Mouse (Mus musculus) midbrain, postnatal 0 days (tissue): Measurements from ENCODE around the gene Cntnap2. TPM values are rescaled to one million over a fixed set of nuclear protein-coding genes. Genes with fewer than 3 reads are reported as not detected.

ENCODE experiments used
- ATAC-seq: fragments of 200-750 bp; cut with Nextera tagmentation; 2 replicates; pipeline ENCODE4 v1.8.0; 2017; ENCODE audit warnings: moderate number of reproducible peaks, mild to moderate bottlenecking, moderate TSS enrichment, moderate library complexity; ENCODE audit not compliant: low FRiP score
- DNase-seq: peaks from one replicate; pipeline ENCODE4 v3.0.0-alpha.2; 2015; ENCODE audit warnings: low spot score
- H3K27ac ChIP-seq: fragments of 300-500 bp; sonication (generic); 2 replicates; pipeline ENCODE4 v1.5.1; 2014; ENCODE audit warnings: low read depth, mild to moderate bottlenecking, low read length, mixed read lengths
- H3K27me3 ChIP-seq: fragments of 300-500 bp; sonication (generic); 2 replicates; pipeline ENCODE4 v1.6.1; 2014; ENCODE audit warnings: low read length, control low read depth, mixed read lengths; ENCODE audit not compliant: insufficient read depth
- H3K36me3 ChIP-seq: fragments of 300-500 bp; sonication (generic); 2 replicates; pipeline ENCODE4 v1.6.1; 2014; ENCODE audit warnings: low read length, control low read depth, mixed read lengths; ENCODE audit not compliant: insufficient read depth
- H3K4me1 ChIP-seq: fragments of 300-500 bp; sonication (generic); 2 replicates; pipeline ENCODE4 v1.6.1; 2014; ENCODE audit warnings: mild to moderate bottlenecking, control low read depth, antibody characterized with exemption, low read length, mixed read lengths; ENCODE audit not compliant: insufficient read depth
- H3K4me2 ChIP-seq: fragments of 300-500 bp; sonication (generic); 2 replicates; pipeline ENCODE4 v1.6.1; 2014; ENCODE audit warnings: low read depth, mild to moderate bottlenecking, low read length, mixed read lengths; ENCODE audit not compliant: poor library complexity, severe bottlenecking
- H3K4me3 ChIP-seq: fragments of 300-500 bp; sonication (generic); 2 replicates; pipeline ENCODE4 v1.5.1; 2014; ENCODE audit warnings: low read depth, mild to moderate bottlenecking, low read length, moderate library complexity
- H3K9ac ChIP-seq: fragments of 300-500 bp; sonication (generic); replicated peaks from 2 replicates; pipeline ENCODE4 v1.6.1; 2014; ENCODE audit warnings: mild to moderate bottlenecking, low read length, moderate library complexity, mixed read lengths; ENCODE audit not compliant: poor library complexity, severe bottlenecking
- H3K9me3 ChIP-seq: fragments of 300-500 bp; sonication (generic); 2 replicates; pipeline ENCODE4 v1.6.1; 2016; ENCODE audit warnings: low read length, control low read depth
- CTCF ChIP-seq: IDR thresholded peaks from 2 replicates; pipeline ENCODE4 v1.5.1; 2016; ENCODE audit warnings: antibody characterized with exemption, mild to moderate bottlenecking
- WGBS: fragments of 180-500 bp; shearing (Covaris S2); extraction: QIAGEN DNeasy Blood & Tissue Kit; methylation state at CpG from one replicate; pipeline ENCODE4 v1.1.7; 2014; 5-methylcytosine and 5-hydroxymethylcytosine counted together
- polyA plus RNA-seq: library from polyadenylated mRNA; unstranded; fragments of >200 nt; fragmentation: Nextera tagmentation; extraction: Ambion mirVana; gene quantifications from 2 replicates; pipeline ENCODE4 v1.2.1, GENCODE M21; 2015
- total RNA-seq: library from RNA; depleted of rRNA; stranded (reverse); fragments of >200 nt; gene quantifications from 2 replicates; pipeline ENCODE4 v1.2.3, GENCODE M21; 2014

Gene Cntnap2
- total and polyA plus RNA-seq, 2 experiments from 2014 or later, result 51.1 to 106 TPM

- Histone ChIP-seq H3K4me3 (no peak overlapping the region), H3K9ac (no peak overlapping the region), H3K27ac (no peak overlapping the region), H3K4me1 (no peaks in the 10 kb centered on the region), H3K36me3 (no peaks in the 10 kb centered on the region), H3K9me3 (no peaks in the 10 kb centered on the region), H3K27me3 (no peaks in the 10 kb centered on the region), H3K4me2 (no peak overlapping the region)
- no peak for TF ChIP-seq CTCF
- no peak for DNase-seq
- WGBS, result 90% methylated on average over 3 of the region's 3 CpGs
- ATAC-seq, result no peak
These were observed 1646.8 kb downstream of the Cntnap2 start for GRCm38 (mm10) chr6:46705926-46706325.

DNA sequence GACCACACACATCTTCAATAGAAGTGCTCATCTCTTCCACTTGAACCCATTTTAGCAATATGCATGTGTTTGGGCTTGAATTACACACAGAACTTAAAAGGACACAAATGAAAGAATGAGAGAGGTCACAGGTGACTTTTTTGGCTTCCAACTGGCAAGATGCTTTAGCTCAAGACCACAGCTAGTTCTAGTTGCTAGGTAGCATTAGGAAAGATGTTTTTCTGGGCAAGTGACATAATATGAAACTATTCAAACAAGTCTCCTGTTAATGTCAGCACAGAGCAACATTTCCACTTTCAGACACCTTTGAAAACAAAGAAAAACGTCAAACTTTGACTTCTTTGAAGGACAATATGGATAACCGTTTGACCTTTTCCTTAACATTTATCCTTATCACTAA lies 1657.4 kb downstream of the Cntnap2 start:
- H3K27ac ChIP-seq, result no peak overlapping the region
- no peak for TF ChIP-seq CTCF
- H3K27me3 ChIP-seq, result no peaks in the 10 kb centered on the region
- no peaks in the 10 kb centered on the region for H3K9me3 ChIP-seq
- no peak overlapping the region for H3K9ac ChIP-seq
- H3K4me3 ChIP-seq, result no peak overlapping the region
- H3K4me2 ChIP-seq, result no peak overlapping the region
- no peaks in the 10 kb centered on the region for H3K4me1 ChIP-seq
- DNase-seq, result no peak
- ATAC-seq, result no peak
- H3K36me3 ChIP-seq, result no peaks in the 10 kb centered on the region
- 76% methylated on average over 2 of the region's 2 CpGs for WGBS

DNA sequence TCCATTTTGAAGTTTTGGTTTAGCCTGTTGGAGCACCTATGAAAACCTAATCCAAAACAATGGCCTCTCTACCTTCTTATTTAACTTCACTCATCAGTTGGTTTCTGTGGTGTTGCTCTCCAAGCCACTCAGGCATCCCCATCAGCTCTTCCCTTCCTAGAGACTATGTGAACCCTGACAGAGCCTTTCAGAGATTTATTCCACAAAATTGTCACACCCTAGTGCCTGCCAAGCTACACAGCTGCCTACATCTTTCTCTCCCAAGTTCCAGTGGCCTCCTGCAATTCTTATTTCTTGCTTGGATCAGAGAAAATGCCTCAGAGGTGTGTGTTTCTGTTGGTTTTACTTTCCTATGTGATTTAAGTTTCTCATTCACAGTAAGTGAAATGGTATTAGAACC lies 1674.6 kb downstream of the Cntnap2 start:
- H3K9me3 ChIP-seq, result no peaks in the 10 kb centered on the region
- no peak overlapping the region for H3K4me3 ChIP-seq
- H3K4me1 ChIP-seq, result no peaks in the 10 kb centered on the region
- no peak overlapping the region for H3K4me2 ChIP-seq
- no peaks in the 10 kb centered on the region for H3K27me3 ChIP-seq
- no peak for DNase-seq
- TF ChIP-seq CTCF, result no peak
- ATAC-seq, result no peak
- H3K36me3 ChIP-seq, result no peaks in the 10 kb centered on the region
- no peak overlapping the region for H3K27ac ChIP-seq
- no peak overlapping the region for H3K9ac ChIP-seq

- no peak overlapping the region for H3K9ac ChIP-seq
- TF ChIP-seq CTCF, result no peak
- no peak overlapping the region for H3K4me3 ChIP-seq
- ATAC-seq (no peak), DNase-seq (no peak)
- no peaks in the 10 kb centered on the region for H3K4me1 ChIP-seq
- H3K27ac ChIP-seq, result no peak overlapping the region
- no peaks in the 10 kb centered on the region for H3K36me3 ChIP-seq
- no peak overlapping the region for H3K4me2 ChIP-seq
- H3K9me3 ChIP-seq, result no peaks in the 10 kb centered on the region
- H3K27me3 ChIP-seq, result no peaks in the 10 kb centered on the region
These were observed 1689.3 kb downstream of the Cntnap2 start for GRCm38 (mm10) chr6:46748448-46748847.

DNA sequence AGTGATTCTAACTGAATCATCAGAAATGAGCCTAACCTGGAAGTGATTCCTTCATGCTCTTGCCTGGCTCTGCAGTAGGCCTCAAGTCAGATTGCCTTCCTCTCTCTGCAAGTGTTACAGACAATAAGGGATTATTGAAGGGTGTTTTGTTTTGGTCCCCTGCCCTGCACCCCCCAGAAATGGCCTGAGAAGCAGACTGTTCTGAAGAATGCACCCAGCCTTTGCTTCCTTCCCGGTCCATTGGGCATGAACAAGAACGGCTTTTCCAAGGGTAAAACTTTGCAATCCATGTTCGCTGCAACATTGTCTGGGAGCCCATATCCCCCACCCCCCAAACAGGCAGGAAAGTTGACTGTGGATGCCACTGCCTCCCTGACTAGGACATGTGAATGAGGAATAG lies 1704.3 kb downstream of the Cntnap2 start:
- no peaks in the 10 kb centered on the region for H3K27me3 ChIP-seq
- H3K4me2 ChIP-seq, result no peak overlapping the region
- H3K27ac ChIP-seq, result no peak overlapping the region
- no peak for TF ChIP-seq CTCF
- no peak overlapping the region for H3K4me3 ChIP-seq
- no peaks in the 10 kb centered on the region for H3K4me1 ChIP-seq
- WGBS, result 18% methylated on average over 3 of the region's 3 CpGs
- H3K9me3 ChIP-seq, result no peaks in the 10 kb centered on the region
- H3K36me3 ChIP-seq, result no peaks in the 10 kb centered on the region
- H3K9ac ChIP-seq, result no peak overlapping the region
- DNase-seq, result no peak
- no peak for ATAC-seq

DNA sequence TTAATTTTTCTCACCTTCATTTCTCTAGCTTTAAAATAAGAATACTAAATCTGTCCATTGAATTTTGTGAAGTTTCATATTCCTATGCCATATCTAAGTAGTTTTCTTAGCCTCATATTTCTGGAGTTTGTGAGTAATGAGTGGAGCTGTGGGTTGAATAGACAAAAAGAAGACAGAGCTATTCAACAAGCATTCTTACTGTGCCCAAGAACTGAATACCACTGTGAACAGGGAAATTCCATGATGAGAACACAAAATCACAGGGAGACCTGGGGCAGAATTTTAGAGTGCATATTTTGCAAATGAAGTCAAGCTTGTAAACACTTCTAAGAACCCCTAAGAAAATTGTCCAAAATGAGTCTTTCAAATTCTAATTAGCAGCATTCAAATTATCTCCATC lies 1715.4 kb downstream of the Cntnap2 start:
- Histone ChIP-seq H3K27ac (no peak overlapping the region), H3K36me3 (no peaks in the 10 kb centered on the region), H3K4me2 (no peak overlapping the region), H3K27me3 (no peaks in the 10 kb centered on the region), H3K4me1 (no peaks in the 10 kb centered on the region), H3K9ac (no peak overlapping the region), H3K4me3 (no peak overlapping the region), H3K9me3 (no peaks in the 10 kb centered on the region)
- TF ChIP-seq CTCF, result no peak
- DNase-seq (no peak), ATAC-seq (no peak)
